8 mouse cellular contexts compared by ENCODE assay signal in genomic region chr11:112784347-112784902, GRCm38 (mm10). TPM values are rescaled to one million over a fixed set of nuclear protein-coding genes. Genes with fewer than 3 reads are reported as not detected.
DNase-seq lines count a peak whose midpoint lies in the region; ATAC-seq and TF ChIP-seq lines count a peak whose summit lies in the region.

No protein-coding gene starts in this region.

- DNase-seq in heart, embryonic 10.5 days (ENCODE audit: low spot score), result no peak
- no peak for DNase-seq in heart, postnatal 36 days
- peak; percentile 45 for DNase-seq in forebrain, embryonic 14.5 days (ENCODE audit: low spot score)
- DNase-seq in adrenal gland, adult (ENCODE audit: inconsistent age in 2 of 2, low spot score in 1 of 2), result no peak
- no peak for DNase-seq in ovary, postnatal 36 days (ENCODE audit: low spot score)

- 1% methylated on average over 30 of the region's 30 CpGs for WGBS in heart, embryonic 10.5 days
- WGBS in forebrain, embryonic 14.5 days, result 2% methylated on average over 29 of the region's 30 CpGs
- WGBS in liver, embryonic 15.5 days (ENCODE audit: insufficient replicate concordance), result 2% methylated on average over 30 of the region's 30 CpGs

- H3K4me3 ChIP-seq in heart, embryonic 10.5 days, result peak overlapping the region; percentile 73
- H3K4me3 ChIP-seq in E14TG2a.4 (replicated peaks; ENCODE audit: low read length), result peak overlapping the region; percentile 64
- peak overlapping the region; percentile 81 for H3K4me3 ChIP-seq in forebrain, embryonic 14.5 days (ENCODE audit: low read depth, low read length)
- H3K4me3 ChIP-seq in liver, embryonic 15.5 days (replicated peaks), result peak overlapping the region; percentile 8; the same call in 1 of the 2 replicates

- TF ChIP-seq CTCF in E14TG2a.4 (conservative IDR thresholded peaks at IDR 0.05; ENCODE audit: low read length), result no peak

- intact Hi-C loops in heart, postnatal 36 days (cut with DNase I), result no loop called here

- peak overlapping the region; percentile 76 for H3K9ac ChIP-seq in forebrain, embryonic 14.5 days (ENCODE audit: low read length)
- H3K9ac ChIP-seq in liver, embryonic 15.5 days, result no peak overlapping the region

- no peaks in the 10 kb centered on the region for H3K36me3 ChIP-seq in heart, embryonic 10.5 days
- H3K36me3 ChIP-seq in E14TG2a.4 (ENCODE audit: insufficient read depth, low read length), result no peaks in the 10 kb centered on the region
- peaks cover 11% of the 10 kb centered on the region for H3K36me3 ChIP-seq in forebrain, embryonic 14.5 days (ENCODE audit: control insufficient read depth, insufficient read depth, low read length)
- no peaks in the 10 kb centered on the region for H3K36me3 ChIP-seq in liver, embryonic 15.5 days (replicated peaks)

- H3K4me1 ChIP-seq in heart, embryonic 10.5 days, result peaks cover 38% of the 10 kb centered on the region
- peaks cover 43% of the 10 kb centered on the region for H3K4me1 ChIP-seq in E14TG2a.4 (replicated peaks; ENCODE audit: low read depth, low read length)
- H3K4me1 ChIP-seq in forebrain, embryonic 14.5 days (ENCODE audit: control insufficient read depth, insufficient read depth, low read length), result peaks cover 28% of the 10 kb centered on the region
- H3K4me1 ChIP-seq in liver, embryonic 15.5 days (replicated peaks), result no peaks in the 10 kb centered on the region; the same call in 1 of the 2 replicates

- ATAC-seq in forebrain, embryonic 14.5 days, result no peak
- no peak for ATAC-seq in liver, embryonic 15.5 days (ENCODE audit: insufficient read depth)
- ATAC-seq in erythroid progenitor cell, adult 5-6 weeks (replicated peaks; ENCODE audit: low FRiP score, poor library complexity, severe bottlenecking), result no peak

- no peaks in the 10 kb centered on the region for H3K9me3 ChIP-seq in heart, embryonic 10.5 days
- no peaks in the 10 kb centered on the region for H3K9me3 ChIP-seq in E14TG2a.4 (ENCODE audit: low read length)
- H3K9me3 ChIP-seq in forebrain, embryonic 14.5 days (replicated peaks; ENCODE audit: control insufficient read depth, low read length), result no peaks in the 10 kb centered on the region
- no peaks in the 10 kb centered on the region for H3K9me3 ChIP-seq in liver, embryonic 15.5 days (replicated peaks)

- H3K4me2 ChIP-seq in forebrain, embryonic 14.5 days (ENCODE audit: low read length), result peak overlapping the region; percentile 98
- peak overlapping the region; percentile 59 for H3K4me2 ChIP-seq in liver, embryonic 15.5 days

- peaks cover 60% of the 10 kb centered on the region for H3K27me3 ChIP-seq in heart, embryonic 10.5 days (ENCODE audit: insufficient read depth, poor library complexity, severe bottlenecking)
- peaks cover 86% of the 10 kb centered on the region for H3K27me3 ChIP-seq in E14TG2a.4 (ENCODE audit: insufficient read depth, low read length)
- no peaks in the 10 kb centered on the region for H3K27me3 ChIP-seq in forebrain, embryonic 14.5 days (replicated peaks; ENCODE audit: control insufficient read depth, insufficient read depth, low read length)
- H3K27me3 ChIP-seq in liver, embryonic 15.5 days, result peaks cover 81% of the 10 kb centered on the region

- peak overlapping the region; percentile 78 for H3K27ac ChIP-seq in heart, embryonic 10.5 days
- peak overlapping the region; percentile 80 for H3K27ac ChIP-seq in forebrain, embryonic 14.5 days (ENCODE audit: low read depth, low read length)
- no peak overlapping the region for H3K27ac ChIP-seq in liver, embryonic 15.5 days (replicated peaks)

RNA-seq across cellular contexts. Expression of gene Sox9, which starts 2.4 kb away (rescaled TPM):
- 40.6 and 56.9 TPM in 2 replicates for polyA plus RNA-seq in heart, embryonic 10.5 days (2016; fragmentation: Nextera tagmentation; extraction: Ambion mirVana)
- 1 to 10 TPM; 1.8 to 2.6 TPM for total RNA-seq in heart, postnatal 36 days (2021)
- polyA plus RNA-seq in forebrain, embryonic 14.5 days (2014; fragmentation: Nextera tagmentation; extraction: Ambion mirVana), result 43.6 and 49.4 TPM in 2 replicates
- polyA plus RNA-seq in liver, embryonic 15.5 days (2015; fragmentation: Nextera tagmentation; extraction: Ambion mirVana), result 0.84 and 1.2 TPM in 2 replicates
- not detected in 2 replicates for total RNA-seq in erythroid progenitor cell, adult 5-6 weeks (2015; ENCODE audit: low replicate concordance)
- total RNA-seq in erythroid progenitor cell, adult 5-6 weeks (2017; ENCODE audit: low replicate concordance), result not detected in 2 replicates

Comparison
In these comparisons a context has a peak if more than half of its experiments do, and no peak if none do; other contexts are left out.
1. H3K4me3 ChIP-seq: peak in every context shown above with its lines; median percentile 81 in forebrain, embryonic 14.5 days; 73 in heart, embryonic 10.5 days; 64 in E14TG2a.4; 8 in liver, embryonic 15.5 days.
2. RNA of gene Sox9, which starts 2.4 kb away (polyA plus RNA-seq): 40.6 to 56.9 TPM in heart, embryonic 10.5 days and 43.6 to 49.4 TPM in forebrain, embryonic 14.5 days; 0.84 to 1.2 TPM in liver, embryonic 15.5 days; every median in the first group is over 10 times any median in the second.